Mouse (Mus musculus): ENCODE measurements around the gene Ptprm. TPM values are rescaled to one million over a fixed set of nuclear protein-coding genes. Genes with fewer than 3 reads are reported as not detected.

Ptprm gene
- polyA plus RNA-seq, 1 experiment from 2014 or later, result 12.9 TPM

GRCm38 (mm10) chr17:66912120-66912519, 442.1 kb downstream of the Ptprm start:
- no peak overlapping the region for H3K4me2 ChIP-seq
- H3K27ac ChIP-seq (replicated peaks), result no peak overlapping the region
- 0 out of 2 replicates have a peak, but pooled peaks cover 2% of the 10 kb centered on the region for H3K4me1 ChIP-seq (replicated peaks)
- no peak overlapping the region for H3K4me3 ChIP-seq
- no peak overlapping the region for H3K9ac ChIP-seq
- no peaks in the 10 kb centered on the region for H3K9me3 ChIP-seq
- WGBS, result 91% methylated on average over 11 of the region's 11 CpGs
- ATAC-seq (ENCODE audit: low read depth), result no peak
- no peaks in the 10 kb centered on the region for H3K27me3 ChIP-seq
- no peaks in the 10 kb centered on the region for H3K36me3 ChIP-seq

DNA sequence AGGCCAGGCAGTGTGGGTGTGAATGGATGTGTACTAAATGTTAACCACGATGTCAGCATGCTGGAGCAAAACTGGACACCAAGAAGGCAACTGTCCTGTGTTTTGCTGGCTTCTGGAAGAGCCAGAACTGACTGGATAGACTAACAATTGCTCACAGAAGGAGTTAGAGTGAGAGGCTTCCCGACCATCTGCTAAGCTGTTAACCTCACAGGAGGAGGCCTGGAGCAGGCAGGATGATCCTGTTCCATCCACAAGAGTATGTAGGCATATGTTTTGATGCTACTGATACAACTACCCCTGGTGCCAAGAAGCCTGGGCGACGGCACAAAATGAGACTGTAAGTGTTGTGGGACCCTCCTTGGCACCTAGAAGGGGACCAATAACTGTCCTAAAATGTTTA, 444.4 kb downstream of the Ptprm start:
- Histone ChIP-seq H3K9me3 (no peaks in the 10 kb centered on the region), H3K4me2 (no peak overlapping the region), H3K4me1 (replicated peaks) (0 out of 2 replicates have a peak, but pooled peaks cover 2% of the 10 kb centered on the region), H3K36me3 (no peaks in the 10 kb centered on the region), H3K4me3 (no peak overlapping the region), H3K9ac (no peak overlapping the region), H3K27ac (replicated peaks) (0 out of 2 replicates have a peak overlapping the region, but pooled peaks have one; percentile 13), H3K27me3 (no peaks in the 10 kb centered on the region)
- ATAC-seq (ENCODE audit: low read depth), result no peak
- WGBS, result 72% methylated on average over 4 of the region's 4 CpGs

GRCm38 (mm10) chr17:66908921-66909320, 445.3 kb downstream of the Ptprm start:
- Histone ChIP-seq H3K9ac (no peak overlapping the region), H3K4me1 (replicated peaks) (0 out of 2 replicates have a peak, but pooled peaks cover 2% of the 10 kb centered on the region), H3K27me3 (no peaks in the 10 kb centered on the region), H3K27ac (replicated peaks) (no peak overlapping the region), H3K36me3 (no peaks in the 10 kb centered on the region), H3K9me3 (no peaks in the 10 kb centered on the region), H3K4me2 (no peak overlapping the region), H3K4me3 (no peak overlapping the region)
- 80% methylated on average over 6 of the region's 6 CpGs for WGBS
- ATAC-seq (ENCODE audit: low read depth), result no peak

DNA sequence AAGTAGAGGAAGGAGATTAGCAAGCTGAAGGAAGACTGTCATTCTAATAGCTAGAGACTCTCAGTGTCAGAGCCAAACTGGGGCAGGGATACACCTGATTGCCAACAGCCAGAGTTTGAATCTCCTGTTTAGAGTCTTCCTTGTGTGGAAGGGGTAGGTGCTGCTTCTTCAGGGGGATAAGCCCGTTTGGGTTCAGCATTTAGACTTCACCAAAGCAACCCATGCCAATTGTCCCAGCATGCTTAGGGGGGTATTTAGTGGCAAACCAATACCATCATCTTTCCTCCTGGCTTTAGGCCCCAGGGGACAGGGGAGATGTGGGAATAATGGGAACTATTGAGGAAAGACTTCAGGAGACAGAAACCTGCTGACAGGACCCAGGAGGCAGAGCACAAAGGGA, 460.1 kb downstream of the Ptprm start:
- Histone ChIP-seq H3K36me3 (no peaks in the 10 kb centered on the region), H3K9ac (no peak overlapping the region), H3K4me2 (no peak overlapping the region), H3K27me3 (no peaks in the 10 kb centered on the region), H3K4me1 (replicated peaks) (peaks cover 13% of the 10 kb centered on the region), H3K27ac (replicated peaks) (no peak overlapping the region), H3K4me3 (no peak overlapping the region), H3K9me3 (no peaks in the 10 kb centered on the region)
- WGBS, result 78% methylated on average over 1 of the region's 1 CpGs
- no peak for ATAC-seq (ENCODE audit: low read depth)

GRCm38 (mm10) chr17:66891916-66892315, 462.3 kb downstream of the Ptprm start:
- H3K9ac ChIP-seq, result no peak overlapping the region
- H3K4me1 ChIP-seq (replicated peaks), result peaks cover 20% of the 10 kb centered on the region
- H3K27me3 ChIP-seq, result no peaks in the 10 kb centered on the region
- peak overlapping the region; percentile 29 for H3K27ac ChIP-seq (replicated peaks)
- no peak for ATAC-seq (ENCODE audit: low read depth)
- H3K9me3 ChIP-seq, result no peaks in the 10 kb centered on the region
- H3K4me2 ChIP-seq, result no peak overlapping the region
- H3K4me3 ChIP-seq, result no peak overlapping the region
- 91% methylated on average over 6 of the region's 6 CpGs for WGBS
- no peaks in the 10 kb centered on the region for H3K36me3 ChIP-seq

DNA sequence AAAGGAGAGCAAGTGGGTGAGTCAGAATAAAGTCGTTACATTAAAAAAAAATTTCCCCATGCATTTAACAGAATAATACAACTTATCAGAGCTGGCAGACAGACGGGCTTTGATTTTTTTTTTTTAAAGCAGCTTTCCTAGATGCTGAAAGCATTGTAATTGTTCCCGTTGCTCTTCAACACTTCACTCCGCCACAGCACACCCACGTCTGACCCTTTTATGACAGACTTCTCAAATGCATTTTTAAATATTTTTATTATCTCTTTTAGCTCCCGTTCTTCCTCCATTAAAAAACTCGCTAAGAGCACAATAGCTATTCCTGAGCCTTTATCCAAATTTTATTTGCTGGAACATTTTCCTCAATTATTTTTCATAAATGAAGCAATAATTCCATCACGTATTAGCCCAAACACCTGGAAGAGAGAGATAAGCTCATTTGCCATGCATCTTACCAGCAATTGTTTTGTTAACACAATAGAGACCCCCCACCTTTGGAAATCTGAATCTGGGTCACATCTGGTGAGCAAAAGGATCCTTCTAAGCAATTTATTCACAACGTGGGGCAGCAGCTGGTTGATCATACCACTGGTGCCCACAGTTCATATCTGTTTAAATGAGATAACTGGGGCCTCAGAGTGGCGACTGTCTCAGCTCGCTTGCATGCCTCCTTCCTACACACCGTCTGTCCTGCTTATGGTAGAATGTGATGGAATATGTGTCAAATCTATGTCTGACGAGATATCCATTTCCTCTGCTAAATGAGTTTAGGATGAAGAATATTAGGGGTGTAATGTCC, 463.0 kb downstream of the Ptprm start:
- H3K36me3 ChIP-seq, result no peaks in the 10 kb centered on the region
- ATAC-seq (ENCODE audit: low read depth), result peak; percentile 47; the same call in 1 of the 2 replicates
- 38% methylated on average over 13 of the region's 13 CpGs for WGBS
- H3K27ac ChIP-seq (replicated peaks), result peak overlapping the region; percentile 29
- no peak overlapping the region for H3K9ac ChIP-seq
- H3K9me3 ChIP-seq, result no peaks in the 10 kb centered on the region
- no peak overlapping the region for H3K4me2 ChIP-seq
- H3K4me1 ChIP-seq (replicated peaks), result peaks cover 20% of the 10 kb centered on the region
- H3K27me3 ChIP-seq, result no peaks in the 10 kb centered on the region
- H3K4me3 ChIP-seq, result no peak overlapping the region

DNA sequence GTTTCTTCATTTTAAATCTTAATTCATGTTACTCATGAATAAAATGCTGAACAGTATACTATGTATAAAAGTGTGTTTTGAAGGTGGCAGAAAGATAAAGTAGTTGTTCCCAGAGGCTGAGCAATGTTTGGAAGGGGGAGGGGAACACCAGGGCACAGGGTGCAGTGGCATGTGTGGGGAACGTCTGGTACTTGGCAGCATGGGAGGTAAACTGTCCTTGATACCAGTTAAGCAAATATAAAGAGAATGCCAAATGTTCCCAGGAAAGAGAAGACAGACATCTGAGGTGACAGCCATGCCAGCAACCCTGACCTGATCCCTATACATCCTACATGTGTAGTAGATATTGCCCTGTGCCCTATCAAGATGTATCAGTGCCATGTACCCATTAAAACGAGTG, 472.0 kb downstream of the Ptprm start:
- H3K27me3 ChIP-seq, result no peaks in the 10 kb centered on the region
- no peaks in the 10 kb centered on the region for H3K36me3 ChIP-seq
- no peak overlapping the region for H3K9ac ChIP-seq
- 68% methylated on average over 2 of the region's 2 CpGs for WGBS
- no peak overlapping the region for H3K27ac ChIP-seq (replicated peaks)
- H3K9me3 ChIP-seq, result no peaks in the 10 kb centered on the region
- no peak for ATAC-seq (ENCODE audit: low read depth)
- no peak overlapping the region for H3K4me3 ChIP-seq
- no peak overlapping the region for H3K4me2 ChIP-seq
- H3K4me1 ChIP-seq (replicated peaks), result peaks cover 9% of the 10 kb centered on the region; the same call in 1 of the 2 replicates

GRCm38 (mm10) chr17:66880969-66881701, 473.1 kb downstream of the Ptprm start:
- WGBS, result 75% methylated on average over 9 of the region's 9 CpGs
- no peak overlapping the region for H3K4me3 ChIP-seq

GRCm38 (mm10) chr17:66879151-66879550, 475.1 kb downstream of the Ptprm start:
- no peak for ATAC-seq (ENCODE audit: low read depth)
- no peaks in the 10 kb centered on the region for H3K27me3 ChIP-seq

More at GRCm38 (mm10) chr17:66880969-66881701, 473.1 kb downstream of the Ptprm start:
- Histone ChIP-seq H3K9me3 (no peaks in the 10 kb centered on the region), H3K36me3 (no peaks in the 10 kb centered on the region), H3K27ac (replicated peaks) (no peak overlapping the region), H3K27me3 (no peaks in the 10 kb centered on the region), H3K4me1 (replicated peaks) (peaks cover 9% of the 10 kb centered on the region; the same call in 1 of the 2 replicates), H3K4me2 (no peak overlapping the region), H3K9ac (no peak overlapping the region)
- ATAC-seq (ENCODE audit: low read depth), result no peak

DNA sequence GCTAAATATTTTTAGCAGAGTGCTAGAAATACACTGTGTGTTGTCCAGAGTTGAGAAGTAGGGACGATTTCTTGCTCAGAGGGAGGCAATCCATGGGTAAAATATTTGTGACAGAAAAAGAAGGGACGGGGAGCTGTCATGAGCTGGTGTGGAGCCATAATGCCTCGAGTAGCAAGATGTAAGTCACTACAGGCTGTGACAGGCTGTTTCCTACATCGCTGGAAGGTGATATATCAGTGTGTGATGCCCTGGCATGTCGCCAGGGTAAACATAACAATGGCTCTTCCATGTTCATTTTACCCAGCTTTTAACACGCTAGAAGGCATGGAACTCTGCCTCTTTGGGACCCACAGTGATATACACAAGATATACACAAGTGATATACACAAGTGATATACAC, 476.7 kb downstream of the Ptprm start:
- H3K27me3 ChIP-seq, result no peaks in the 10 kb centered on the region
- peaks cover 33% of the 10 kb centered on the region for H3K4me1 ChIP-seq (replicated peaks)
- WGBS, result 59% methylated on average over 6 of the region's 6 CpGs
- no peak overlapping the region for H3K9ac ChIP-seq
- ATAC-seq (ENCODE audit: low read depth), result no peak
- H3K27ac ChIP-seq (replicated peaks), result no peak overlapping the region
- H3K4me2 ChIP-seq, result no peak overlapping the region
- no peaks in the 10 kb centered on the region for H3K36me3 ChIP-seq
- H3K9me3 ChIP-seq, result no peaks in the 10 kb centered on the region
- no peak overlapping the region for H3K4me3 ChIP-seq

More at GRCm38 (mm10) chr17:66879151-66879550, 475.1 kb downstream of the Ptprm start:
- Histone ChIP-seq H3K4me2 (no peak overlapping the region), H3K9ac (no peak overlapping the region), H3K9me3 (no peaks in the 10 kb centered on the region), H3K27ac (replicated peaks) (no peak overlapping the region), H3K4me1 (replicated peaks) (peaks cover 19% of the 10 kb centered on the region), H3K4me3 (no peak overlapping the region), H3K36me3 (no peaks in the 10 kb centered on the region)
- WGBS, result 84% methylated on average over 2 of the region's 2 CpGs

DNA sequence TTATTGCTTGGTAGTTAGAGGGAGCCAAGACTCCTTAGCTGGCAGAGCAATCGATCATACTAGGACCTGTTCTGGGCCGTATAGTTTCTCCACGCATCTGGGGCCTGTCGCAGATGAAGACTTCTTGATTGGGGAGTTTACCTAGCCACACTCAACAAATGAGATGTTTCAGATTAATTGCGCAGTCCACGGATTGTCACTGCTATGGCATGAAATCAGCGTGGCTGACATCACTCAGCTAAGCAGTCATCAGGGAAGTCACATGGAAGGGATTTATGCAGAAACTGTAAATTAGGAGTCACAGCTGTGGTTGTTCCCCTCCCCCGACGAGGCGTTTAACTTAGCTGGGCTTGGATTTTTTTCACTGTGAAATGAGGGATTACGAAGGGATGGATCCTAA, 479.4 kb downstream of the Ptprm start:
- Histone ChIP-seq H3K27me3 (no peaks in the 10 kb centered on the region), H3K9ac (no peak overlapping the region), H3K9me3 (no peaks in the 10 kb centered on the region), H3K4me1 (replicated peaks) (peaks cover 55% of the 10 kb centered on the region), H3K36me3 (no peaks in the 10 kb centered on the region), H3K4me3 (no peak overlapping the region), H3K4me2 (no peak overlapping the region), H3K27ac (replicated peaks) (peak overlapping the region; percentile 35)
- WGBS, result 43% methylated on average over 11 of the region's 11 CpGs
- peak; percentile 48 for ATAC-seq (ENCODE audit: low read depth)

DNA sequence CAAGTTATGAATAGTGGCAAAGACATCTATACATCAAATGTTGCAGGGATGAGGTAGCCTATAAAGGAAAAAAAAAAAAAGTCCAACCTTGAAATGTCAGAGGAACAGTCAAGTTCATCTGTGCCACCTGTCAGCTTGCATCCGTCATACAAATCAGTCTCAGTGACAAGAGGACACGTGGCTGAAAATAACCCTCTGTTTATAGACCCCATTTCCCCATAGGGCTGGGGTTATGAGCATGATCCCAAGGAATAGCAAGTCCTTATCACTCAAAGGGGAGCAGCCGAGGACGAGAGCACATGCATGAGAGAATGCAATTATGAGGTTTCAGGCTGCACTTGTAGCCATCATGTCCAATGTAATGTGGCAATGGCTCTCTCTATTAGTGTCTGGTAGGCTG, 482.9 kb downstream of the Ptprm start:
- no peak overlapping the region for H3K4me3 ChIP-seq
- 68% methylated on average over 4 of the region's 4 CpGs for WGBS
- no peak overlapping the region for H3K4me2 ChIP-seq
- H3K27ac ChIP-seq (replicated peaks), result no peak overlapping the region
- no peaks in the 10 kb centered on the region for H3K27me3 ChIP-seq
- H3K36me3 ChIP-seq, result no peaks in the 10 kb centered on the region
- H3K9ac ChIP-seq, result no peak overlapping the region
- peaks cover 62% of the 10 kb centered on the region for H3K4me1 ChIP-seq (replicated peaks)
- H3K9me3 ChIP-seq, result no peaks in the 10 kb centered on the region
- ATAC-seq (ENCODE audit: low read depth), result no peak

Data from neural tube, embryonic 13.5 days (tissue).